Mouse (Mus musculus): ENCODE results near the gene Dmrt3. TPM values are rescaled to one million over a fixed set of nuclear protein-coding genes. Genes with fewer than 3 reads are reported as not detected.

Dmrt3 gene
- polyA plus RNA-seq, 1 experiment from 2014 or later, result 2.6 TPM

- Histone ChIP-seq H3K4me3 (ENCODE audit: low read depth, low read length) (no peak overlapping the region), H3K4me1 (ENCODE audit: control insufficient read depth, insufficient read depth, low read length) (peaks cover 10% of the 10 kb centered on the region), H3K36me3 (ENCODE audit: control insufficient read depth, insufficient read depth, low read length) (no peaks in the 10 kb centered on the region), H3K27ac (ENCODE audit: low read depth, low read length) (no peak overlapping the region), H3K9me3 (ENCODE audit: control insufficient read depth, low read length) (no peaks in the 10 kb centered on the region), H3K4me2 (ENCODE audit: low read depth, low read length) (no peak overlapping the region), H3K27me3 (ENCODE audit: control insufficient read depth, insufficient read depth, low read length) (peaks cover 69% of the 10 kb centered on the region), H3K9ac (replicated peaks; ENCODE audit: low read depth, low read length) (no peak overlapping the region)
- 4% methylated on average over 13 of the region's 13 CpGs for WGBS
- no peak for ATAC-seq (ENCODE audit: low read depth)
Measured at GRCm38 (mm10) chr19:25613476-25614300, 3.6 kb downstream of the Dmrt3 start.

- WGBS, result 14% methylated on average over 6 of the region's 6 CpGs
- H3K36me3 ChIP-seq (ENCODE audit: control insufficient read depth, insufficient read depth, low read length), result no peaks in the 10 kb centered on the region
Measured at GRCm38 (mm10) chr19:25615889-25616288, 5.8 kb downstream of the Dmrt3 start.

GRCm38 (mm10) chr19:25622291-25623251, 12.5 kb downstream of the Dmrt3 start:
- H3K27ac ChIP-seq (ENCODE audit: low read depth, low read length), result no peak overlapping the region
- 31% methylated on average over 54 of the region's 54 CpGs for WGBS
- no peaks in the 10 kb centered on the region for H3K9me3 ChIP-seq (ENCODE audit: control insufficient read depth, low read length)
- H3K36me3 ChIP-seq (ENCODE audit: control insufficient read depth, insufficient read depth, low read length), result no peaks in the 10 kb centered on the region
- H3K4me2 ChIP-seq (ENCODE audit: low read depth, low read length), result peak overlapping the region; percentile 29
- no peak overlapping the region for H3K9ac ChIP-seq (replicated peaks; ENCODE audit: low read depth, low read length)
- H3K4me1 ChIP-seq (ENCODE audit: control insufficient read depth, insufficient read depth, low read length), result no peaks in the 10 kb centered on the region
- H3K4me3 ChIP-seq (ENCODE audit: low read depth, low read length), result no peak overlapping the region
- peaks cover 58% of the 10 kb centered on the region for H3K27me3 ChIP-seq (ENCODE audit: control insufficient read depth, insufficient read depth, low read length)
- ATAC-seq (ENCODE audit: low read depth), result peak; percentile 80

More at GRCm38 (mm10) chr19:25615889-25616288, 5.8 kb downstream of the Dmrt3 start:
- Histone ChIP-seq H3K4me1 (ENCODE audit: control insufficient read depth, insufficient read depth, low read length) (peaks cover 2% of the 10 kb centered on the region), H3K27ac (ENCODE audit: low read depth, low read length) (no peak overlapping the region), H3K9me3 (ENCODE audit: control insufficient read depth, low read length) (no peaks in the 10 kb centered on the region), H3K4me2 (ENCODE audit: low read depth, low read length) (no peak overlapping the region), H3K9ac (replicated peaks; ENCODE audit: low read depth, low read length) (no peak overlapping the region), H3K27me3 (ENCODE audit: control insufficient read depth, insufficient read depth, low read length) (peaks cover 72% of the 10 kb centered on the region), H3K4me3 (ENCODE audit: low read depth, low read length) (no peak overlapping the region)
- ATAC-seq (ENCODE audit: low read depth), result no peak

- Histone ChIP-seq H3K4me3 (ENCODE audit: low read depth, low read length) (no peak overlapping the region), H3K9me3 (ENCODE audit: control insufficient read depth, low read length) (no peaks in the 10 kb centered on the region), H3K27ac (ENCODE audit: low read depth, low read length) (no peak overlapping the region), H3K4me2 (ENCODE audit: low read depth, low read length) (no peak overlapping the region), H3K27me3 (ENCODE audit: control insufficient read depth, insufficient read depth, low read length) (peaks cover 26% of the 10 kb centered on the region), H3K36me3 (ENCODE audit: control insufficient read depth, insufficient read depth, low read length) (no peaks in the 10 kb centered on the region), H3K4me1 (ENCODE audit: control insufficient read depth, insufficient read depth, low read length) (no peaks in the 10 kb centered on the region), H3K9ac (replicated peaks; ENCODE audit: low read depth, low read length) (no peak overlapping the region)
- 0 out of 2 replicates have a peak, but pooled peaks have one; percentile 54 for ATAC-seq (ENCODE audit: low read depth)
- 10% methylated on average over 9 of the region's 9 CpGs for WGBS
Measured at GRCm38 (mm10) chr19:25628490-25628889, 18.4 kb downstream of the Dmrt3 start.

- H3K9me3 ChIP-seq (ENCODE audit: control insufficient read depth, low read length), result no peaks in the 10 kb centered on the region
- ATAC-seq (ENCODE audit: low read depth), result no peak
- H3K4me3 ChIP-seq (ENCODE audit: low read depth, low read length), result no peak overlapping the region
- H3K27ac ChIP-seq (ENCODE audit: low read depth, low read length), result no peak overlapping the region
- H3K4me2 ChIP-seq (ENCODE audit: low read depth, low read length), result no peak overlapping the region; the same call in 1 of the 2 replicates
- no peaks in the 10 kb centered on the region for H3K27me3 ChIP-seq (ENCODE audit: control insufficient read depth, insufficient read depth, low read length)
- H3K9ac ChIP-seq (replicated peaks; ENCODE audit: low read depth, low read length), result no peak overlapping the region
- H3K4me1 ChIP-seq (ENCODE audit: control insufficient read depth, insufficient read depth, low read length), result no peaks in the 10 kb centered on the region
- H3K36me3 ChIP-seq (ENCODE audit: control insufficient read depth, insufficient read depth, low read length), result no peaks in the 10 kb centered on the region
- 91% methylated on average over 5 of the region's 5 CpGs for WGBS
Measured at GRCm38 (mm10) chr19:25635119-25635518, 25.0 kb downstream of the Dmrt3 start.

GRCm38 (mm10) chr19:25635622-25636244, 25.6 kb downstream of the Dmrt3 start:
- no peaks in the 10 kb centered on the region for H3K4me1 ChIP-seq (ENCODE audit: control insufficient read depth, insufficient read depth, low read length)
- H3K27me3 ChIP-seq (ENCODE audit: control insufficient read depth, insufficient read depth, low read length), result no peaks in the 10 kb centered on the region
- H3K36me3 ChIP-seq (ENCODE audit: control insufficient read depth, insufficient read depth, low read length), result no peaks in the 10 kb centered on the region
- peak; percentile 90 for ATAC-seq (ENCODE audit: low read depth)
- H3K9ac ChIP-seq (replicated peaks; ENCODE audit: low read depth, low read length), result no peak overlapping the region
- WGBS, result 12% methylated on average over 22 of the region's 22 CpGs
- peak overlapping the region; percentile 53 for H3K4me2 ChIP-seq (ENCODE audit: low read depth, low read length)
- H3K9me3 ChIP-seq (ENCODE audit: control insufficient read depth, low read length), result no peaks in the 10 kb centered on the region
- H3K4me3 ChIP-seq (ENCODE audit: low read depth, low read length), result peak overlapping the region; percentile 26
- no peak overlapping the region for H3K27ac ChIP-seq (ENCODE audit: low read depth, low read length)

GRCm38 (mm10) chr19:25638766-25639361, 28.8 kb downstream of the Dmrt3 start:
- Histone ChIP-seq H3K4me2 (ENCODE audit: low read depth, low read length) (no peak overlapping the region), H3K9me3 (ENCODE audit: control insufficient read depth, low read length) (no peaks in the 10 kb centered on the region), H3K36me3 (ENCODE audit: control insufficient read depth, insufficient read depth, low read length) (no peaks in the 10 kb centered on the region), H3K9ac (replicated peaks; ENCODE audit: low read depth, low read length) (no peak overlapping the region), H3K4me3 (ENCODE audit: low read depth, low read length) (no peak overlapping the region), H3K4me1 (ENCODE audit: control insufficient read depth, insufficient read depth, low read length) (no peaks in the 10 kb centered on the region), H3K27ac (ENCODE audit: low read depth, low read length) (no peak overlapping the region), H3K27me3 (ENCODE audit: control insufficient read depth, insufficient read depth, low read length) (no peaks in the 10 kb centered on the region)
- ATAC-seq (ENCODE audit: low read depth), result no peak
- 79% methylated on average over 11 of the region's 11 CpGs for WGBS

- H3K36me3 ChIP-seq (ENCODE audit: control insufficient read depth, insufficient read depth, low read length), result no peaks in the 10 kb centered on the region
- no peak overlapping the region for H3K4me2 ChIP-seq (ENCODE audit: low read depth, low read length)
- no peak overlapping the region for H3K9ac ChIP-seq (replicated peaks; ENCODE audit: low read depth, low read length)
- 87% methylated on average over 6 of the region's 6 CpGs for WGBS
- ATAC-seq (ENCODE audit: low read depth), result no peak
- no peaks in the 10 kb centered on the region for H3K27me3 ChIP-seq (ENCODE audit: control insufficient read depth, insufficient read depth, low read length)
- H3K4me3 ChIP-seq (ENCODE audit: low read depth, low read length), result no peak overlapping the region
- no peak overlapping the region for H3K27ac ChIP-seq (ENCODE audit: low read depth, low read length)
- no peaks in the 10 kb centered on the region for H3K9me3 ChIP-seq (ENCODE audit: control insufficient read depth, low read length)
- H3K4me1 ChIP-seq (ENCODE audit: control insufficient read depth, insufficient read depth, low read length), result no peaks in the 10 kb centered on the region
Measured at GRCm38 (mm10) chr19:25641786-25642185, 31.7 kb downstream of the Dmrt3 start.
